Mouse (Mus musculus) urinary bladder, adult 2 months (tissue): Measurements from ENCODE around the gene Blzf1. TPM values are rescaled to one million over a fixed set of nuclear protein-coding genes. Genes with fewer than 3 reads are reported as not detected.

Experiments
- polyA plus RNA-seq: library from polyadenylated mRNA; depleted of rRNA; stranded (reverse); fragments of >200 nt; gene quantifications from 2 replicates; pipeline ENCODE4 v1.2.3, GENCODE M21; 2012; rRNA removed

Gene Blzf1
- polyA plus RNA-seq, 1 experiment: 21.2 TPM

Other genes starting within 250 kb of the Blzf1 start
- 1.2 and 1.9 TPM in 2 replicates for gene Sell, start 245.5 kb downstream of the Blzf1 start, polyA plus RNA-seq
- gene Selp, start 192.2 kb downstream of the Blzf1 start, polyA plus RNA-seq: 5.5 and 6.8 TPM in 2 replicates
- 0.19 and 0.34 TPM in 2 replicates for gene F5, start 155.7 kb downstream of the Blzf1 start, polyA plus RNA-seq
- gene Slc19a2, start 58.4 kb downstream of the Blzf1 start, polyA plus RNA-seq: 9.3 and 9.5 TPM in 2 replicates
- gene Ccdc181, start 31.9 kb downstream of the Blzf1 start, polyA plus RNA-seq: 10.8 and 13.9 TPM in 2 replicates
- gene Nme7, start 3.4 kb downstream of the Blzf1 start, polyA plus RNA-seq: 14.1 and 14.9 TPM in 2 replicates
- 39.7 and 43.4 TPM in 2 replicates for gene Atp1b1, start 150.9 kb upstream of the Blzf1 start, polyA plus RNA-seq